Comparison of ENCODE assay signal across 8 mouse cellular contexts in the genomic region with DNA sequence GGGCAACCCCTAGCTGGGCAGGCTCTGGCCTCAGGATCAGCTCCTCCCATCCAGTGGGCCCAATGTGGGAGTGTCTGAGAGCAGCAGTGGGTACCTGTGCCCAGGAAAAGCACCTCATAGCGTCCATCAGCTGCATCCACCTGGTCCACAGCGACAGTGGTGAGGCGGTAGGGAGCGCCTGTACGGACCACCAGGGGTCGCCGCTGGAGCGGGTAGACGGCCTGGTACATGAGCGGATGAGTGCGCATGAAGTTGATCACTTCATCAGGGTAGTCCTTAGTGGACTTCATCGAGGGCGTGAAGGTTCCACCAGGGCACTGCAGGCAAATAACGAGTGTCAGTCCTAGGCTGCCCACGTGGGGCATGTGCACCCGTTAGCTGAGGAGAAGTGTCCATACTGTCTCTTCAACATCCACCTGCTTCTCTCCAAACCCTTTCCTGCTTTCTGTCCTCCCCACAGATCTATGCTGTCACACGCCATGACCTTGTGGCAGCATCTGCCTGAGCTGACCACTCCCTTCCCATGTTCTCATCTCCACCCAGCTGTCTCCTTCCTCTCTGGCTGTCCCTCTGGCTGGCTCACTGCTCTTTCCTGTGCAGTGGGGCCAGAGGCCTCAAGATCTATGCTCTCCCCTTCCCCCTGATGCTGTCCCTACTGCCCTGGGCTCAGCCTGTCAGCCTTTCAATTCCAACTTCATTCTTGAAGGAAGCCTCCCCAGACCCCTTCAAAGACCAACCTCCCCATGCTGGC. TPM values are rescaled to one million over a fixed set of nuclear protein-coding genes. Genes with fewer than 3 reads are reported as not detected.
DNase-seq lines count a peak whose midpoint lies in the region; ATAC-seq and TF ChIP-seq lines count a peak whose summit lies in the region.

No protein-coding gene starts in this region.

- H3K4me3 ChIP-seq in forebrain, embryonic 16.5 days (replicated peaks; ENCODE audit: low read length) = no peak overlapping the region
- no peak overlapping the region for H3K4me3 ChIP-seq in intestine, embryonic 15.5 days (replicated peaks)
- no peak overlapping the region for H3K4me3 ChIP-seq in lung, embryonic 14.5 days (ENCODE audit: low read depth, low read length)
- H3K4me3 ChIP-seq in olfactory bulb, adult 2 months (ENCODE audit: insufficient read depth, low read depth, low read length) = no peak overlapping the region

- H3K9ac ChIP-seq in forebrain, embryonic 16.5 days (replicated peaks; ENCODE audit: low read depth, low read length) = no peak overlapping the region
- no peak overlapping the region for H3K9ac ChIP-seq in intestine, embryonic 15.5 days
- no peak overlapping the region for H3K9ac ChIP-seq in lung, embryonic 14.5 days

- intact Hi-C loops in left cerebral cortex, postnatal 14 days (cut with DNase I) = loop anchor here (1.0 kb wide), 1 partner anchor 53 kb away; no protein-coding TSS in a partner anchor
- intact Hi-C loops in left cerebral cortex, postnatal 36 days (cut with DNase I) = loop anchor here (2.0 kb wide), 1 partner anchor 53 kb away; no protein-coding TSS in a partner anchor

- TF ChIP-seq POLR2A in olfactory bulb, adult 2 months (IDR thresholded peaks at IDR 0.05; ENCODE audit: insufficient read depth, low read depth, low read length) = no peak

- WGBS in forebrain, embryonic 16.5 days = 40% methylated on average over 17 of the region's 17 CpGs
- WGBS in intestine, embryonic 15.5 days = 32% methylated on average over 17 of the region's 17 CpGs
- 31% methylated on average over 17 of the region's 17 CpGs for WGBS in lung, embryonic 14.5 days
- WGBS in olfactory bulb, adult 2 months = 41% methylated on average over 17 of the region's 17 CpGs

- no peak overlapping the region for H3K4me2 ChIP-seq in forebrain, embryonic 16.5 days (ENCODE audit: low read length)
- no peak overlapping the region for H3K4me2 ChIP-seq in intestine, embryonic 15.5 days (replicated peaks)
- H3K4me2 ChIP-seq in lung, embryonic 14.5 days = no peak overlapping the region

- H3K9me3 ChIP-seq in forebrain, embryonic 16.5 days (ENCODE audit: control insufficient read depth, low read length) = no peaks in the 10 kb centered on the region
- no peaks in the 10 kb centered on the region for H3K9me3 ChIP-seq in intestine, embryonic 15.5 days
- H3K9me3 ChIP-seq in lung, embryonic 14.5 days (ENCODE audit: low read depth, low read length) = no peaks in the 10 kb centered on the region

- no peak overlapping the region for H3K27ac ChIP-seq in forebrain, embryonic 16.5 days (ENCODE audit: low read length)
- H3K27ac ChIP-seq in intestine, embryonic 15.5 days = no peak overlapping the region
- H3K27ac ChIP-seq in lung, embryonic 14.5 days (ENCODE audit: low read depth) = no peak overlapping the region
- no peak overlapping the region for H3K27ac ChIP-seq in olfactory bulb, adult 2 months (ENCODE audit: insufficient read depth, low read depth, low read length)

- H3K4me1 ChIP-seq in forebrain, embryonic 16.5 days (replicated peaks; ENCODE audit: control insufficient read depth, insufficient read depth, low read length) = no peaks in the 10 kb centered on the region
- H3K4me1 ChIP-seq in intestine, embryonic 15.5 days (replicated peaks) = no peaks in the 10 kb centered on the region
- no peaks in the 10 kb centered on the region for H3K4me1 ChIP-seq in lung, embryonic 14.5 days (ENCODE audit: insufficient read depth)
- 0 out of 2 replicates have a peak, but pooled peaks cover 2% of the 10 kb centered on the region for H3K4me1 ChIP-seq in olfactory bulb, adult 2 months (ENCODE audit: control insufficient read depth, insufficient read depth, low read length)

- H3K36me3 ChIP-seq in forebrain, embryonic 16.5 days (ENCODE audit: control insufficient read depth, insufficient read depth) = peaks cover 11% of the 10 kb centered on the region
- peaks cover 15% of the 10 kb centered on the region for H3K36me3 ChIP-seq in intestine, embryonic 15.5 days
- H3K36me3 ChIP-seq in lung, embryonic 14.5 days (ENCODE audit: insufficient read depth) = peaks cover 58% of the 10 kb centered on the region

- ATAC-seq in forebrain, embryonic 16.5 days = peak; percentile 79
- ATAC-seq in intestine, embryonic 15.5 days = peak; percentile 67; the same call in 1 of the 2 replicates
- ATAC-seq in lung, embryonic 14.5 days (ENCODE audit: insufficient read depth) = peak; percentile 73

- peak; percentile 94 for TF ChIP-seq CTCF in lung, embryonic 14.5 days (IDR thresholded peaks at IDR 0.05; ENCODE audit: low read depth)
- TF ChIP-seq CTCF in olfactory bulb, adult 2 months (IDR thresholded peaks at IDR 0.05; ENCODE audit: insufficient read depth, low read depth, low read length) = peak; percentile 51

- DNase-seq in left cerebral cortex, postnatal 14 days (ENCODE audit: low spot score in 2 of 2) = peak; percentile 61 to 65
- no peak for DNase-seq in left cerebral cortex, postnatal 36 days (ENCODE audit: low spot score in 2 of 2)
- DNase-seq in ZHBTc4 (ENCODE audit: low read depth, low spot score) = peak; percentile 75
- peak; percentile 81 for DNase-seq in lung, embryonic 14.5 days
- no peak for DNase-seq in left cerebral cortex, adult 8-10 months (ENCODE audit: low spot score in 2 of 2)

- no peaks in the 10 kb centered on the region for H3K27me3 ChIP-seq in forebrain, embryonic 16.5 days (replicated peaks; ENCODE audit: control insufficient read depth, insufficient read depth, low read length)
- H3K27me3 ChIP-seq in intestine, embryonic 15.5 days (replicated peaks) = no peaks in the 10 kb centered on the region
- no peaks in the 10 kb centered on the region for H3K27me3 ChIP-seq in lung, embryonic 14.5 days (ENCODE audit: insufficient read depth, low read length)

RNA-seq across cellular contexts. Expression of a gene that starts 5.9 kb away (rescaled TPM):
- under 1 TPM; 0.42 to 0.66 TPM for total RNA-seq in left cerebral cortex, postnatal 14 days (2021)
- total RNA-seq in left cerebral cortex, postnatal 36 days (2021) = 1 to 10 TPM in 1 of 2 experiments, under 1 TPM in 1; 0.41 to 1.2 TPM
- 1.2 and 1.4 TPM in 2 replicates for polyA plus RNA-seq in forebrain, embryonic 16.5 days (2015; fragmentation: Nextera tagmentation; extraction: Ambion mirVana)
- polyA plus RNA-seq in intestine, embryonic 15.5 days (2015; fragmentation: Nextera tagmentation; extraction: Ambion mirVana) = 0.82 and 1.9 TPM in 2 replicates
- polyA plus RNA-seq in lung, embryonic 14.5 days (2014; fragmentation: Nextera tagmentation; extraction: Ambion mirVana) = 0.72 and 0.89 TPM in 2 replicates
- polyA plus RNA-seq in olfactory bulb, adult 2 months (2012; ENCODE audit: insufficient read depth, insufficient read length, low replicate concordance, missing spikeins) = not detected in 2 replicates
- total RNA-seq in left cerebral cortex, adult 8-10 months (2022) = 1 to 10 TPM in 1 of 4 experiments, under 1 TPM in 3; 0.32 to 1.0 (median 0.62) TPM

RNA-seq across cellular contexts. Expression of a gene that starts 16.1 kb away (rescaled TPM):
- total RNA-seq in left cerebral cortex, postnatal 14 days (2021) = 10 to 100 TPM; 79.5 to 87.1 TPM
- 10 to 100 TPM; 66.3 to 66.8 TPM for total RNA-seq in left cerebral cortex, postnatal 36 days (2021)
- polyA plus RNA-seq in forebrain, embryonic 16.5 days (2015; fragmentation: Nextera tagmentation; extraction: Ambion mirVana) = 30.4 and 32.6 TPM in 2 replicates
- 8.4 and 16.0 TPM in 2 replicates for polyA plus RNA-seq in intestine, embryonic 15.5 days (2015; fragmentation: Nextera tagmentation; extraction: Ambion mirVana)
- polyA plus RNA-seq in lung, embryonic 14.5 days (2014; fragmentation: Nextera tagmentation; extraction: Ambion mirVana) = 3.6 and 4.8 TPM in 2 replicates
- polyA plus RNA-seq in olfactory bulb, adult 2 months (2012; ENCODE audit: insufficient read depth, insufficient read length, low replicate concordance, missing spikeins) = not detected in 2 replicates
- total RNA-seq in left cerebral cortex, adult 8-10 months (2022) = 10 to 100 TPM; 82.5 to 94.5 (median 86.9) TPM

RNA-seq across cellular contexts. Expression of a gene that starts 24.9 kb away (rescaled TPM):
- 10 to 100 TPM; 11.7 to 16.2 TPM for total RNA-seq in left cerebral cortex, postnatal 14 days (2021)
- total RNA-seq in left cerebral cortex, postnatal 36 days (2021) = 10 to 100 TPM; 16.6 to 17.2 TPM
- polyA plus RNA-seq in forebrain, embryonic 16.5 days (2015; fragmentation: Nextera tagmentation; extraction: Ambion mirVana) = 11.0 and 14.9 TPM in 2 replicates
- 8.9 and 11.2 TPM in 2 replicates for polyA plus RNA-seq in intestine, embryonic 15.5 days (2015; fragmentation: Nextera tagmentation; extraction: Ambion mirVana)
- 16.7 and 22.1 TPM in 2 replicates for polyA plus RNA-seq in lung, embryonic 14.5 days (2014; fragmentation: Nextera tagmentation; extraction: Ambion mirVana)
- not detected in 2 replicates for polyA plus RNA-seq in olfactory bulb, adult 2 months (2012; ENCODE audit: insufficient read depth, insufficient read length, low replicate concordance, missing spikeins)
- total RNA-seq in left cerebral cortex, adult 8-10 months (2022) = 10 to 100 TPM; 14.5 to 17.6 (median 16.0) TPM

RNA-seq across cellular contexts. Expression of a gene that starts 50.2 kb away (rescaled TPM):
- total RNA-seq in left cerebral cortex, postnatal 14 days (2021) = 100 to 1,000 TPM; 205 to 220 TPM
- total RNA-seq in left cerebral cortex, postnatal 36 days (2021) = 100 to 1,000 TPM; 215 to 221 TPM
- polyA plus RNA-seq in forebrain, embryonic 16.5 days (2015; fragmentation: Nextera tagmentation; extraction: Ambion mirVana) = 299 and 316 TPM in 2 replicates
- polyA plus RNA-seq in intestine, embryonic 15.5 days (2015; fragmentation: Nextera tagmentation; extraction: Ambion mirVana) = 334 and 335 TPM in 2 replicates
- 408 and 419 TPM in 2 replicates for polyA plus RNA-seq in lung, embryonic 14.5 days (2014; fragmentation: Nextera tagmentation; extraction: Ambion mirVana)
- 1,429 TPM in 1 of 2 replicates, not detected in the other for polyA plus RNA-seq in olfactory bulb, adult 2 months (2012; ENCODE audit: insufficient read depth, insufficient read length, low replicate concordance, missing spikeins)
- 100 to 1,000 TPM; 239 to 252 (median 247) TPM for total RNA-seq in left cerebral cortex, adult 8-10 months (2022)

Comparison
In these comparisons a context has a peak if more than half of its experiments do, and no peak if none do; other contexts are left out.
1. DNase-seq: peak in left cerebral cortex, postnatal 14 days (2 of 2), ZHBTc4 (single experiment) and lung, embryonic 14.5 days (single experiment); none in left cerebral cortex, postnatal 36 days (0 of 2) and left cerebral cortex, adult 8-10 months (0 of 2).
2. Peak in every context shown above with its lines, with median percentiles within 50 percentile points of each other: ATAC-seq.